Mouse (Mus musculus): ENCODE measurements around the gene Pigm. TPM values are rescaled to one million over a fixed set of nuclear protein-coding genes. Genes with fewer than 3 reads are reported as not detected.

Gene Pigm
- total RNA-seq, 2 experiments from 2014 or later = 10.1 to 11.4 TPM

- no peak for DNase-seq
These were observed 23.9 kb upstream of the Pigm start for GRCm38 (mm10) chr1:172352453-172352852.

- DNase-seq = no peak
These were observed 21.0 kb upstream of the Pigm start for GRCm38 (mm10) chr1:172355336-172355735.

- DNase-seq = peak; percentile 77
These were observed 18.8 kb upstream of the Pigm start for GRCm38 (mm10) chr1:172357550-172357949.

GRCm38 (mm10) chr1:172358341-172358740 is 18.0 kb upstream of the Pigm start:
- no peak for DNase-seq

- peak; percentile 67 for DNase-seq
These were observed 11.7 kb upstream of the Pigm start for GRCm38 (mm10) chr1:172364684-172365083.

GRCm38 (mm10) chr1:172368768-172369418 is 7.5 kb upstream of the Pigm start:
- DNase-seq = peak; percentile 68

- peak; percentile 33 for DNase-seq
These were observed 562 bp downstream of the Pigm start for GRCm38 (mm10) chr1:172376758-172377458.

GRCm38 (mm10) chr1:172380066-172380465 is 3.7 kb downstream of the Pigm start:
- DNase-seq = peak; percentile 55

GRCm38 (mm10) chr1:172382090-172382489 is 5.7 kb downstream of the Pigm start:
- DNase-seq = no peak

- no peak for DNase-seq
These were observed 10.9 kb downstream of the Pigm start for GRCm38 (mm10) chr1:172387246-172387645.

- DNase-seq = no peak
These were observed 14.4 kb downstream of the Pigm start for GRCm38 (mm10) chr1:172390769-172391168.

GRCm38 (mm10) chr1:172391807-172392581 is 15.6 kb downstream of the Pigm start:
- no peak for DNase-seq

- DNase-seq = no peak
These were observed 16.4 kb downstream of the Pigm start for GRCm38 (mm10) chr1:172392643-172393170.

- no peak for DNase-seq
These were observed 17.4 kb downstream of the Pigm start for GRCm38 (mm10) chr1:172393739-172394138.

GRCm38 (mm10) chr1:172396996-172397752 is 20.8 kb downstream of the Pigm start:
- DNase-seq = no peak

GRCm38 (mm10) chr1:172406077-172406706 is 29.8 kb downstream of the Pigm start:
- no peak for DNase-seq

- DNase-seq = no peak
These were observed 32.6 kb downstream of the Pigm start for GRCm38 (mm10) chr1:172408996-172409395.

- DNase-seq = no peak
These were observed 33.1 kb downstream of the Pigm start for GRCm38 (mm10) chr1:172409431-172409830.

- DNase-seq = peak; percentile 77
These were observed 34.5 kb downstream of the Pigm start for GRCm38 (mm10) chr1:172410806-172411205.

- peak; percentile 90 for DNase-seq
These were observed 35.9 kb downstream of the Pigm start for GRCm38 (mm10) chr1:172412204-172412603.

- DNase-seq = no peak
These were observed 37.3 kb downstream of the Pigm start for GRCm38 (mm10) chr1:172413491-172414230.
